Mouse (Mus musculus) G1E (cell line): ENCODE measurements around the gene Eif4a1.

Source experiments
- CTCF ChIP-seq: IDR thresholded peaks from 2 replicates; pipeline ENCODE4 v1.5.1; 2012; ENCODE audit warnings: low read depth, low read length, inconsistent platforms, mixed read lengths
- GATA1 ChIP-seq: IDR thresholded peaks from 2 replicates; pipeline ENCODE4 v1.6.1; 2012; ENCODE audit warnings: borderline replicate concordance, low read length, inconsistent platforms, mixed read lengths
- POLR2AphosphoS5 ChIP-seq: IDR thresholded peaks from 2 replicates; pipeline ENCODE4 v1.6.1; 2012; ENCODE audit warnings: low read depth, low read length, inconsistent platforms; ENCODE audit not compliant: insufficient replicate concordance
- TAL1 ChIP-seq: conservative IDR thresholded peaks from 2 replicates; pipeline ENCODE4 v1.6.1; 2012; ENCODE audit warnings: low read depth, low read length, inconsistent platforms, mixed read lengths

DNA sequence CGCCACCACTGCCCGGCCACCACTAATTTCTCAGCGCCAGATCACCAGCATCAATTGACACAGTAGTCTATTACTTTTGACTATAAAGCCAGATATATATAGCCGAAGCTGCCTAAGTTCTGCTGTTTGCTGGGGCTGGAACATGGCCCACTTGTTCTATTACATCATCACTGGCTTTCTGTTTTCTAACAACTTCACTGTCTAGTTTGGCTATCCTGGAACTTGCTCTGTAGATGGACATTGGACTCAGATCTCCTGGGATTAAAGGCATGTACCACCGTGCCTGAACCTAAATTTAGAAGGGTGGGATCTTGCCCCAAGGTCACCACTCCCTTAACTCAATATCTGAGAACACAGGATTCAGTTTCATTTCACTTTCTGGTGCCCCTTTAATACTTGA, 26.4 kb downstream of the Eif4a1 start:
- TF ChIP-seq CTCF (no peak), TAL1 (no peak), GATA1 (no peak), POLR2AphosphoS5 (no peak)
